Mouse (Mus musculus): ENCODE results near the gene Krt6b. TPM values are rescaled to one million over a fixed set of nuclear protein-coding genes. Genes with fewer than 3 reads are reported as not detected.
"Not testable (repeated sequence)": the region's sequence is repeated elsewhere in the genome, so short reads cannot be mapped to it uniquely, and the experiment has no call there.

Krt6b gene
- 3.9 and 4.5 TPM in 2 replicates for total RNA-seq (2017)

- no peak for ATAC-seq (ENCODE audit: extremely low read depth, insufficient number of reproducible peaks, low FRiP score, poor library complexity, severe bottlenecking)
These were observed at the start of gene Krt6b for GRCm38 (mm10) chr15:101680187-101680586. Krt6b (minus strand) TSS chr15:101680287.

- no peak for ATAC-seq (ENCODE audit: extremely low read depth, insufficient number of reproducible peaks, low FRiP score, poor library complexity, severe bottlenecking)
These were observed 44.6 kb upstream of the Krt6b start for GRCm38 (mm10) chr15:101724686-101725085.

- ATAC-seq (ENCODE audit: extremely low read depth, insufficient number of reproducible peaks, low FRiP score, poor library complexity, severe bottlenecking), result no peak
These were observed 35.7 kb upstream of the Krt6b start for GRCm38 (mm10) chr15:101715831-101716230.

GRCm38 (mm10) chr15:101714356-101714755, 34.3 kb upstream of the Krt6b start:
- no peak for ATAC-seq (ENCODE audit: extremely low read depth, insufficient number of reproducible peaks, low FRiP score, poor library complexity, severe bottlenecking)

- ATAC-seq (ENCODE audit: extremely low read depth, insufficient number of reproducible peaks, low FRiP score, poor library complexity, severe bottlenecking), result no peak
These were observed 33.6 kb upstream of the Krt6b start for GRCm38 (mm10) chr15:101713731-101714130.

- no peak for ATAC-seq (ENCODE audit: extremely low read depth, insufficient number of reproducible peaks, low FRiP score, poor library complexity, severe bottlenecking)
These were observed 32.6 kb upstream of the Krt6b start, which contains the start of gene Krt5 for GRCm38 (mm10) chr15:101712720-101713119. Krt5 (minus strand) TSS chr15:101712898.

- ATAC-seq (ENCODE audit: extremely low read depth, insufficient number of reproducible peaks, low FRiP score, poor library complexity, severe bottlenecking), result no peak
These were observed 28.6 kb upstream of the Krt6b start for GRCm38 (mm10) chr15:101708683-101709082.

GRCm38 (mm10) chr15:101707454-101707853, 27.4 kb upstream of the Krt6b start:
- no peak for ATAC-seq (ENCODE audit: extremely low read depth, insufficient number of reproducible peaks, low FRiP score, poor library complexity, severe bottlenecking)

- ATAC-seq (ENCODE audit: extremely low read depth, insufficient number of reproducible peaks, low FRiP score, poor library complexity, severe bottlenecking), result no peak
These were observed 24.0 kb upstream of the Krt6b start for GRCm38 (mm10) chr15:101704066-101704465.

GRCm38 (mm10) chr15:101702380-101702779, 22.3 kb upstream of the Krt6b start:
- ATAC-seq (ENCODE audit: extremely low read depth, insufficient number of reproducible peaks, low FRiP score, poor library complexity, severe bottlenecking), result no peak

GRCm38 (mm10) chr15:101699866-101700265, 19.8 kb upstream of the Krt6b start:
- no peak for ATAC-seq (ENCODE audit: extremely low read depth, insufficient number of reproducible peaks, low FRiP score, poor library complexity, severe bottlenecking)

- ATAC-seq (ENCODE audit: extremely low read depth, insufficient number of reproducible peaks, low FRiP score, poor library complexity, severe bottlenecking), result no peak
These were observed 19.1 kb upstream of the Krt6b start for GRCm38 (mm10) chr15:101699192-101699591.

GRCm38 (mm10) chr15:101697326-101698188, 17.5 kb upstream of the Krt6b start:
- ATAC-seq (ENCODE audit: extremely low read depth, insufficient number of reproducible peaks, low FRiP score, poor library complexity, severe bottlenecking), result no peak

GRCm38 (mm10) chr15:101694207-101694606, 14.1 kb upstream of the Krt6b start, which contains the start of gene Krt6a:
Krt6a (minus strand) TSS chr15:101694307.
- ATAC-seq (ENCODE audit: extremely low read depth, insufficient number of reproducible peaks, low FRiP score, poor library complexity, severe bottlenecking), result no peak

- not testable (repeated sequence) for ATAC-seq (ENCODE audit: extremely low read depth, insufficient number of reproducible peaks, low FRiP score, poor library complexity, severe bottlenecking)
These were observed 10.4 kb upstream of the Krt6b start for GRCm38 (mm10) chr15:101690460-101690859.

- no peak for ATAC-seq (ENCODE audit: extremely low read depth, insufficient number of reproducible peaks, low FRiP score, poor library complexity, severe bottlenecking)
These were observed 8.1 kb upstream of the Krt6b start for GRCm38 (mm10) chr15:101688161-101688560.

GRCm38 (mm10) chr15:101675978-101676377, 4.1 kb downstream of the Krt6b start:
- ATAC-seq (ENCODE audit: extremely low read depth, insufficient number of reproducible peaks, low FRiP score, poor library complexity, severe bottlenecking), result no peak

GRCm38 (mm10) chr15:101652736-101653265, 27.3 kb downstream of the Krt6b start:
- no peak for ATAC-seq (ENCODE audit: extremely low read depth, insufficient number of reproducible peaks, low FRiP score, poor library complexity, severe bottlenecking)

GRCm38 (mm10) chr15:101647280-101647679, 32.8 kb downstream of the Krt6b start, which contains the start of gene Gm5478:
Gm5478 (minus strand) TSS chr15:101647380.
- no peak for ATAC-seq (ENCODE audit: extremely low read depth, insufficient number of reproducible peaks, low FRiP score, poor library complexity, severe bottlenecking)

- ATAC-seq (ENCODE audit: extremely low read depth, insufficient number of reproducible peaks, low FRiP score, poor library complexity, severe bottlenecking), result no peak
These were observed 52.2 kb downstream of the Krt6b start, which contains the start of gene Gm5414 for GRCm38 (mm10) chr15:101627884-101628283. Gm5414 (minus strand) TSS chr15:101628188.

Data from neutrophil, adult 5-6 weeks (primary cell).